Comparison of ENCODE assay signal across 8 mouse cellular contexts in the genomic region with DNA sequence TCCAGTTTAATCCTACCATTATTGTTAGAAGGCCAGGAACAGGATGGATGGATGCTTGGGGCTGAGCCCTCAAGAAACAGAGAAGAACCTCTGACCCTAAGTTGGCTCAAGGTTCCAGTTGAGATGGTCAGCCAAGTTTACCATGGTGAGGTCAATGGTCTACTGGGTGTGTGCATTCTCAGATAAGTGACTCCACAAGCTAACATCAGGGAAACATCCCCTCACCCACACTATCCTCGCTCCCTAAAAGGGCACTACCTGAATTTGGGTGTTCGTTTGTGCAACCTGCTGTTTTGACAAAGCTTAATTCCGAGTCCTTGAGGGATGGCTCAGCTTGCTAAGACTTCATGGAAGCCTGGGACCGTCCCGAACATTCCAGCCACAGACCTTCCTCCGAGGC. TPM values are rescaled to one million over a fixed set of nuclear protein-coding genes. Genes with fewer than 3 reads are reported as not detected.
DNase-seq lines count a peak whose midpoint lies in the region; ATAC-seq and TF ChIP-seq lines count a peak whose summit lies in the region.

No protein-coding gene starts in this region.

- no peaks in the 10 kb centered on the region for H3K27me3 ChIP-seq in embryonic facial prominence, embryonic 14.5 days (replicated peaks; ENCODE audit: control insufficient read depth, insufficient read depth, low read length)
- no peaks in the 10 kb centered on the region for H3K27me3 ChIP-seq in kidney, embryonic 16.5 days (ENCODE audit: insufficient read depth, low read length)
- no peaks in the 10 kb centered on the region for H3K27me3 ChIP-seq in myocyte (ENCODE audit: control insufficient read depth, insufficient read depth, insufficient read length)

- no peak overlapping the region for H3K27ac ChIP-seq in embryonic facial prominence, embryonic 14.5 days (replicated peaks; ENCODE audit: low read depth, low read length)
- H3K27ac ChIP-seq in kidney, embryonic 16.5 days (ENCODE audit: low read length) = no peak overlapping the region

- peak overlapping the region; percentile 63 for H3K9ac ChIP-seq in embryonic facial prominence, embryonic 14.5 days (ENCODE audit: low read depth, low read length)
- H3K9ac ChIP-seq in kidney, embryonic 16.5 days (replicated peaks; ENCODE audit: low read length) = peak overlapping the region; percentile 32

- no peak for TF ChIP-seq POLR2A in myocyte (IDR thresholded peaks at IDR 0.05; ENCODE audit: insufficient read length, low read depth)

- DNase-seq in kidney, adult 9 months = peak; percentile 80
- no peak for DNase-seq in kidney, postnatal 4 days
- DNase-seq in embryonic facial prominence, embryonic 14.5 days (ENCODE audit: low spot score) = no peak
- no peak for DNase-seq in right cerebral cortex, postnatal 36 days (ENCODE audit: low spot score in 2 of 2)
- no peak for DNase-seq in testis, postnatal 14 days (ENCODE audit: low spot score)
- DNase-seq in retina, postnatal 1 day = no peak

- peaks cover 47% of the 10 kb centered on the region for H3K79me2 ChIP-seq in myocyte (ENCODE audit: control insufficient read depth, insufficient read depth)

- peak overlapping the region; percentile 48 for H3ac ChIP-seq in myocyte (ENCODE audit: control insufficient read depth, insufficient read length)

- H3K9me3 ChIP-seq in embryonic facial prominence, embryonic 14.5 days (ENCODE audit: control insufficient read depth, low read length) = no peaks in the 10 kb centered on the region
- no peaks in the 10 kb centered on the region for H3K9me3 ChIP-seq in kidney, embryonic 16.5 days (ENCODE audit: low read length)

- peak overlapping the region; percentile 55 for H3K4me3 ChIP-seq in embryonic facial prominence, embryonic 14.5 days (ENCODE audit: low read depth, low read length)
- peak overlapping the region; percentile 49 for H3K4me3 ChIP-seq in kidney, embryonic 16.5 days (ENCODE audit: low read length)
- peak overlapping the region; percentile 75 for H3K4me3 ChIP-seq in myocyte

- ATAC-seq in embryonic facial prominence, embryonic 14.5 days (ENCODE audit: low read depth) = no peak
- ATAC-seq in kidney, embryonic 16.5 days (ENCODE audit: low FRiP score, low TSS enrichment) = no peak

- 8% methylated on average over 6 of the region's 6 CpGs for WGBS in embryonic facial prominence, embryonic 14.5 days
- 8% methylated on average over 6 of the region's 6 CpGs for WGBS in kidney, embryonic 16.5 days

- peak overlapping the region; percentile 97 for H3K4me2 ChIP-seq in embryonic facial prominence, embryonic 14.5 days (ENCODE audit: low read depth, low read length)
- peak overlapping the region; percentile 85 for H3K4me2 ChIP-seq in kidney, embryonic 16.5 days (replicated peaks; ENCODE audit: low read depth, low read length)
- peak overlapping the region; percentile 99 for H3K4me2 ChIP-seq in myocyte (ENCODE audit: low read depth)

- 0 out of 2 replicates have a peak, but pooled peaks cover 3% of the 10 kb centered on the region for H3K4me1 ChIP-seq in embryonic facial prominence, embryonic 14.5 days (ENCODE audit: control insufficient read depth, insufficient read depth, low read length)
- H3K4me1 ChIP-seq in kidney, embryonic 16.5 days (ENCODE audit: insufficient read depth, low read length) = peaks cover 28% of the 10 kb centered on the region

- no peaks in the 10 kb centered on the region for H3K36me3 ChIP-seq in embryonic facial prominence, embryonic 14.5 days (ENCODE audit: control insufficient read depth, insufficient read depth, low read length)
- no peaks in the 10 kb centered on the region for H3K36me3 ChIP-seq in kidney, embryonic 16.5 days (ENCODE audit: insufficient read depth, low read length)
- H3K36me3 ChIP-seq in myocyte (ENCODE audit: control insufficient read depth, insufficient read depth) = no peaks in the 10 kb centered on the region

TF ChIP-seq in myocyte, 11 proteins besides CTCF, POLR2A, EP300 and RAD21:
- TF ChIP-seq MYOD1 (IDR thresholded peaks at IDR 0.05; ENCODE audit: control insufficient read depth in 1 of 3, insufficient read length in 2 of 3, low read depth in 2 of 3) (no peak), E2F4 (IDR thresholded peaks at IDR 0.05; ENCODE audit: insufficient read depth) (no peak), SRF (IDR thresholded peaks at IDR 0.05; ENCODE audit: control insufficient read depth, insufficient read length, low read depth) (no peak), MAX (IDR thresholded peaks at IDR 0.05; ENCODE audit: low read depth) (no peak), MYOG (IDR thresholded peaks at IDR 0.05; ENCODE audit: control insufficient read depth in 1 of 3, insufficient read depth in 1 of 3, insufficient read length in 2 of 3, low read depth in 2 of 3) (no peak), CEBPB (IDR thresholded peaks at IDR 0.05; ENCODE audit: insufficient read depth, poor library complexity, severe bottlenecking) (no peak), TCF12 (IDR thresholded peaks at IDR 0.05; ENCODE audit: insufficient read depth, poor library complexity, severe bottlenecking) (no peak), TCF3 (IDR thresholded peaks at IDR 0.05; ENCODE audit: insufficient read length, low read depth) (no peak), POLR2AphosphoS2 (IDR thresholded peaks at IDR 0.05; ENCODE audit: insufficient read length, low read depth) (no peak), REST (IDR thresholded peaks at IDR 0.05; ENCODE audit: insufficient read depth, insufficient read length) (no peak), USF1 (IDR thresholded peaks at IDR 0.05; ENCODE audit: low read depth) (no peak)
TF ChIP-seq in myocyte: peak in this region for 0.

RNA-seq across cellular contexts. Expression of a gene that starts 1.3 kb away (rescaled TPM):
- polyA plus RNA-seq in embryonic facial prominence, embryonic 14.5 days (2014; fragmentation: Nextera tagmentation; extraction: Ambion mirVana) = 4.4 and 4.9 TPM in 2 replicates
- polyA plus RNA-seq in kidney, embryonic 16.5 days (2015; fragmentation: Nextera tagmentation; extraction: Ambion mirVana) = 21.9 and 22.7 TPM in 2 replicates
- polyA plus RNA-seq in myocyte (2012; fragmentation: generic; extraction: Trizol) = 7.2 TPM

RNA-seq across cellular contexts. Expression of a gene that starts 42.0 kb away (rescaled TPM):
- polyA plus RNA-seq in embryonic facial prominence, embryonic 14.5 days (2014; fragmentation: Nextera tagmentation; extraction: Ambion mirVana) = 14.2 and 14.6 TPM in 2 replicates
- polyA plus RNA-seq in kidney, embryonic 16.5 days (2015; fragmentation: Nextera tagmentation; extraction: Ambion mirVana) = 13.4 and 13.6 TPM in 2 replicates
- polyA plus RNA-seq in myocyte (2012; fragmentation: generic; extraction: Trizol) = 10.5 TPM
